Mouse (Mus musculus): ENCODE measurements at regions not wholly inside any gene's neighbourhood (a gene's known extent, or its start where the extent isn't known, plus 50 kb on each side); places are given as distances from the start of the nearest gene placed in this dataset.
A peak's percentile ranks its signal among the peaks of the same experiment; 100 is the strongest.

GRCm38 (mm10) chr5:33534345-33534744 is 95.1 kb downstream of the Fam53a start:
- H3K4me2 ChIP-seq (ENCODE audit: low read depth, low read length), result peak overlapping the region; percentile 20
- peaks cover 10% of the 10 kb centered on the region; the same call in 1 of the 2 replicates for H3K27me3 ChIP-seq (ENCODE audit: control insufficient read depth, insufficient read depth, low read depth, low read length)
- 3% methylated on average over 13 of the region's 13 CpGs for WGBS
- no peak for ATAC-seq (ENCODE audit: low read depth)
- no peaks in the 10 kb centered on the region for H3K9me3 ChIP-seq (ENCODE audit: control insufficient read depth, low read length)
- H3K4me3 ChIP-seq (ENCODE audit: low read length), result no peak overlapping the region; the same call in 1 of the 2 replicates
- H3K27ac ChIP-seq (ENCODE audit: low read length), result no peak overlapping the region
- H3K9ac ChIP-seq (ENCODE audit: low read length), result no peak overlapping the region
- no peaks in the 10 kb centered on the region for H3K36me3 ChIP-seq (ENCODE audit: control insufficient read depth, insufficient read depth, low read length)
- H3K4me1 ChIP-seq (replicated peaks; ENCODE audit: control insufficient read depth, insufficient read depth, low read length), result 0 out of 2 replicates have a peak, but pooled peaks cover 5% of the 10 kb centered on the region

GRCm38 (mm10) chr5:33533185-33533584 is 96.2 kb downstream of the Fam53a start:
- ATAC-seq (ENCODE audit: low read depth), result no peak
- Histone ChIP-seq H3K9ac (ENCODE audit: low read length) (no peak overlapping the region), H3K9me3 (ENCODE audit: control insufficient read depth, low read length) (no peaks in the 10 kb centered on the region), H3K4me3 (ENCODE audit: low read length) (no peak overlapping the region), H3K4me2 (ENCODE audit: low read depth, low read length) (no peak overlapping the region), H3K4me1 (replicated peaks; ENCODE audit: control insufficient read depth, insufficient read depth, low read length) (0 out of 2 replicates have a peak, but pooled peaks cover 5% of the 10 kb centered on the region), H3K36me3 (ENCODE audit: control insufficient read depth, insufficient read depth, low read length) (no peaks in the 10 kb centered on the region), H3K27me3 (ENCODE audit: control insufficient read depth, insufficient read depth, low read depth, low read length) (peaks cover 8% of the 10 kb centered on the region; the same call in 1 of the 2 replicates), H3K27ac (ENCODE audit: low read length) (no peak overlapping the region)
- WGBS, result 87% methylated on average over 4 of the region's 4 CpGs

- Histone ChIP-seq H3K27ac (ENCODE audit: low read length) (no peak overlapping the region), H3K27me3 (ENCODE audit: control insufficient read depth, insufficient read depth, low read depth, low read length) (peaks cover 4% of the 10 kb centered on the region; the same call in 1 of the 2 replicates), H3K4me3 (ENCODE audit: low read length) (no peak overlapping the region), H3K9ac (ENCODE audit: low read length) (no peak overlapping the region), H3K9me3 (ENCODE audit: control insufficient read depth, low read length) (no peaks in the 10 kb centered on the region), H3K36me3 (ENCODE audit: control insufficient read depth, insufficient read depth, low read length) (no peaks in the 10 kb centered on the region), H3K4me2 (ENCODE audit: low read depth, low read length) (no peak overlapping the region), H3K4me1 (replicated peaks; ENCODE audit: control insufficient read depth, insufficient read depth, low read length) (0 out of 2 replicates have a peak, but pooled peaks cover 5% of the 10 kb centered on the region)
- 88% methylated on average over 1 of the region's 1 CpGs for WGBS
- ATAC-seq (ENCODE audit: low read depth), result no peak
These were observed 97.5 kb upstream of the Nkx1-1 start for GRCm38 (mm10) chr5:33531263-33531662.

GRCm38 (mm10) chr5:33529771-33530170 is 96.0 kb upstream of the Nkx1-1 start:
- Histone ChIP-seq H3K9me3 (ENCODE audit: control insufficient read depth, low read length) (no peaks in the 10 kb centered on the region), H3K27me3 (ENCODE audit: control insufficient read depth, insufficient read depth, low read depth, low read length) (peaks cover 4% of the 10 kb centered on the region; the same call in 1 of the 2 replicates), H3K27ac (ENCODE audit: low read length) (no peak overlapping the region), H3K4me3 (ENCODE audit: low read length) (no peak overlapping the region), H3K4me2 (ENCODE audit: low read depth, low read length) (no peak overlapping the region), H3K9ac (ENCODE audit: low read length) (no peak overlapping the region), H3K36me3 (ENCODE audit: control insufficient read depth, insufficient read depth, low read length) (no peaks in the 10 kb centered on the region), H3K4me1 (replicated peaks; ENCODE audit: control insufficient read depth, insufficient read depth, low read length) (0 out of 2 replicates have a peak, but pooled peaks cover 2% of the 10 kb centered on the region)
- 8% methylated on average over 11 of the region's 13 CpGs for WGBS
- ATAC-seq (ENCODE audit: low read depth), result 0 out of 2 replicates have a peak, but pooled peaks have one; percentile 28

- H3K4me2 ChIP-seq (ENCODE audit: low read depth, low read length), result no peak overlapping the region
- WGBS, result 29% methylated on average over 14 of the region's 14 CpGs
These were observed 95.3 kb upstream of the Nkx1-1 start for GRCm38 (mm10) chr5:33528971-33529670.

GRCm38 (mm10) chr5:33527750-33528149 is 94.0 kb upstream of the Nkx1-1 start:
- WGBS, result 68% methylated on average over 10 of the region's 10 CpGs
- H3K27me3 ChIP-seq (ENCODE audit: control insufficient read depth, insufficient read depth, low read depth, low read length), result no peaks in the 10 kb centered on the region; the same call in 1 of the 2 replicates

More at GRCm38 (mm10) chr5:33528971-33529670, 95.3 kb upstream of the Nkx1-1 start:
- Histone ChIP-seq H3K9ac (ENCODE audit: low read length) (no peak overlapping the region), H3K4me1 (replicated peaks; ENCODE audit: control insufficient read depth, insufficient read depth, low read length) (0 out of 2 replicates have a peak, but pooled peaks cover 2% of the 10 kb centered on the region), H3K9me3 (ENCODE audit: control insufficient read depth, low read length) (no peaks in the 10 kb centered on the region), H3K36me3 (ENCODE audit: control insufficient read depth, insufficient read depth, low read length) (no peaks in the 10 kb centered on the region), H3K4me3 (ENCODE audit: low read length) (no peak overlapping the region), H3K27ac (ENCODE audit: low read length) (no peak overlapping the region), H3K27me3 (ENCODE audit: control insufficient read depth, insufficient read depth, low read depth, low read length) (peaks cover 4% of the 10 kb centered on the region; the same call in 1 of the 2 replicates)
- no peak for ATAC-seq (ENCODE audit: low read depth)

GRCm38 (mm10) chr5:33527316-33527715 is 93.5 kb upstream of the Nkx1-1 start:
- no peaks in the 10 kb centered on the region for H3K9me3 ChIP-seq (ENCODE audit: control insufficient read depth, low read length)
- 84% methylated on average over 8 of the region's 8 CpGs for WGBS
- no peaks in the 10 kb centered on the region; the same call in 1 of the 2 replicates for H3K27me3 ChIP-seq (ENCODE audit: control insufficient read depth, insufficient read depth, low read depth, low read length)

More at GRCm38 (mm10) chr5:33527750-33528149, 94.0 kb upstream of the Nkx1-1 start:
- Histone ChIP-seq H3K36me3 (ENCODE audit: control insufficient read depth, insufficient read depth, low read length) (no peaks in the 10 kb centered on the region), H3K4me1 (replicated peaks; ENCODE audit: control insufficient read depth, insufficient read depth, low read length) (0 out of 2 replicates have a peak, but pooled peaks cover 2% of the 10 kb centered on the region), H3K9me3 (ENCODE audit: control insufficient read depth, low read length) (no peaks in the 10 kb centered on the region), H3K4me2 (ENCODE audit: low read depth, low read length) (no peak overlapping the region), H3K9ac (ENCODE audit: low read length) (no peak overlapping the region), H3K4me3 (ENCODE audit: low read length) (no peak overlapping the region), H3K27ac (ENCODE audit: low read length) (no peak overlapping the region)
- no peak for ATAC-seq (ENCODE audit: low read depth)

GRCm38 (mm10) chr5:33521951-33522742 is 88.4 kb upstream of the Nkx1-1 start:
- WGBS, result 85% methylated on average over 16 of the region's 16 CpGs
- Histone ChIP-seq H3K9ac (ENCODE audit: low read length) (no peak overlapping the region), H3K4me2 (ENCODE audit: low read depth, low read length) (no peak overlapping the region), H3K36me3 (ENCODE audit: control insufficient read depth, insufficient read depth, low read length) (no peaks in the 10 kb centered on the region), H3K4me1 (replicated peaks; ENCODE audit: control insufficient read depth, insufficient read depth, low read length) (no peaks in the 10 kb centered on the region), H3K27ac (ENCODE audit: low read length) (no peak overlapping the region), H3K9me3 (ENCODE audit: control insufficient read depth, low read length) (no peaks in the 10 kb centered on the region), H3K27me3 (ENCODE audit: control insufficient read depth, insufficient read depth, low read depth, low read length) (no peaks in the 10 kb centered on the region), H3K4me3 (ENCODE audit: low read length) (no peak overlapping the region)
- no peak for ATAC-seq (ENCODE audit: low read depth)

More at GRCm38 (mm10) chr5:33527316-33527715, 93.5 kb upstream of the Nkx1-1 start:
- no peak for ATAC-seq (ENCODE audit: low read depth)
- Histone ChIP-seq H3K9ac (ENCODE audit: low read length) (no peak overlapping the region), H3K4me3 (ENCODE audit: low read length) (no peak overlapping the region), H3K4me1 (replicated peaks; ENCODE audit: control insufficient read depth, insufficient read depth, low read length) (0 out of 2 replicates have a peak, but pooled peaks cover 2% of the 10 kb centered on the region), H3K27ac (ENCODE audit: low read length) (no peak overlapping the region), H3K4me2 (ENCODE audit: low read depth, low read length) (no peak overlapping the region), H3K36me3 (ENCODE audit: control insufficient read depth, insufficient read depth, low read length) (no peaks in the 10 kb centered on the region)

GRCm38 (mm10) chr5:33520856-33521255 is 87.1 kb upstream of the Nkx1-1 start:
- H3K9me3 ChIP-seq (ENCODE audit: control insufficient read depth, low read length), result no peaks in the 10 kb centered on the region
- 45% methylated on average over 10 of the region's 10 CpGs for WGBS
- no peak for ATAC-seq (ENCODE audit: low read depth)

More at GRCm38 (mm10) chr5:33520856-33521255, 87.1 kb upstream of the Nkx1-1 start:
- Histone ChIP-seq H3K4me3 (ENCODE audit: low read length) (no peak overlapping the region), H3K4me1 (replicated peaks; ENCODE audit: control insufficient read depth, insufficient read depth, low read length) (no peaks in the 10 kb centered on the region), H3K9ac (ENCODE audit: low read length) (no peak overlapping the region), H3K27me3 (ENCODE audit: control insufficient read depth, insufficient read depth, low read depth, low read length) (no peaks in the 10 kb centered on the region), H3K36me3 (ENCODE audit: control insufficient read depth, insufficient read depth, low read length) (no peaks in the 10 kb centered on the region), H3K27ac (ENCODE audit: low read length) (no peak overlapping the region), H3K4me2 (ENCODE audit: low read depth, low read length) (no peak overlapping the region)
